Mouse (Mus musculus) megakaryocyte, embryonic 14.5 days (primary cell): ENCODE measurements around the gene Shld2. TPM values are rescaled to one million over a fixed set of nuclear protein-coding genes. Genes with fewer than 3 reads are reported as not detected.

Source experiments
- H3K27me3 ChIP-seq: replicated peaks from 2 replicates; pipeline ENCODE3; 2012; ENCODE audit warnings: inconsistent platforms
- H3K36me3 ChIP-seq: replicated peaks from 2 replicates; pipeline ENCODE3; 2012; ENCODE audit warnings: low read length, inconsistent platforms, mixed read lengths
- H3K4me1 ChIP-seq: 2 replicates; pipeline ENCODE4 v1.6.1; 2012; ENCODE audit warnings: inconsistent platforms
- H3K4me3 ChIP-seq: replicated peaks from 2 replicates; pipeline ENCODE3; 2012; ENCODE audit warnings: moderate library complexity, mild to moderate bottlenecking, inconsistent platforms
- H3K9me3 ChIP-seq: 2 replicates; pipeline ENCODE4 v1.6.1; 2012; ENCODE audit warnings: inconsistent platforms
- FLI1 ChIP-seq: IDR thresholded peaks from 2 replicates; pipeline ENCODE4 v1.6.1; 2012; ENCODE audit warnings: low read length, inconsistent platforms, mixed read lengths
- GATA1 ChIP-seq: IDR thresholded peaks from 3 replicates; pipeline ENCODE4 v1.6.1; 2012; ENCODE audit warnings: mixed read lengths, low read length, inconsistent platforms, borderline replicate concordance
- polyA plus RNA-seq: library from polyadenylated mRNA; stranded (reverse); fragments of >175 nt; gene quantifications from 2 replicates; pipeline ENCODE4 v1.2.3, GENCODE M21; 2012; ENCODE audit warnings: low replicate concordance; ENCODE audit not compliant: insufficient read depth

Gene Shld2
- polyA plus RNA-seq, 1 experiment = 2.9 TPM

- Histone ChIP-seq H3K36me3 (peaks cover 23% of the 10 kb centered on the region), H3K4me3 (no peak overlapping the region), H3K4me1 (peaks cover 3% of the 10 kb centered on the region; the same call in 1 of the 2 replicates), H3K27me3 (peaks cover 10% of the 10 kb centered on the region), H3K9me3 (no peaks in the 10 kb centered on the region)
- TF ChIP-seq FLI1 (no peak), GATA1 (no peak)
Observed at GRCm38 (mm10) chr14:34348301-34348700, 38.0 kb upstream of the Shld2 start.

GRCm38 (mm10) chr14:34347084-34347483 is 36.8 kb upstream of the Shld2 start:
- Histone ChIP-seq H3K4me3 (no peak overlapping the region), H3K9me3 (no peaks in the 10 kb centered on the region)
- TF ChIP-seq GATA1 (no peak), FLI1 (no peak)

GRCm38 (mm10) chr14:34345771-34346566 is 35.7 kb upstream of the Shld2 start:
- H3K9me3 ChIP-seq = no peaks in the 10 kb centered on the region
- TF ChIP-seq FLI1 = no peak
- no peak for TF ChIP-seq GATA1
- H3K4me3 ChIP-seq = peak overlapping the region; percentile 50
- H3K4me1 ChIP-seq = peaks cover 3% of the 10 kb centered on the region; the same call in 1 of the 2 replicates
- H3K36me3 ChIP-seq = peaks cover 45% of the 10 kb centered on the region
- peaks cover 5% of the 10 kb centered on the region for H3K27me3 ChIP-seq

More at GRCm38 (mm10) chr14:34347084-34347483, 36.8 kb upstream of the Shld2 start:
- Histone ChIP-seq H3K4me1 (peaks cover 3% of the 10 kb centered on the region; the same call in 1 of the 2 replicates), H3K36me3 (peaks cover 35% of the 10 kb centered on the region), H3K27me3 (peaks cover 5% of the 10 kb centered on the region)

- peaks cover 3% of the 10 kb centered on the region; the same call in 1 of the 2 replicates for H3K4me1 ChIP-seq
- no peak overlapping the region for H3K4me3 ChIP-seq
- peaks cover 2% of the 10 kb centered on the region for H3K27me3 ChIP-seq
- TF ChIP-seq FLI1 (no peak), GATA1 (no peak)
- no peaks in the 10 kb centered on the region for H3K9me3 ChIP-seq
- H3K36me3 ChIP-seq = peaks cover 59% of the 10 kb centered on the region
Observed at GRCm38 (mm10) chr14:34344361-34344760, 34.1 kb upstream of the Shld2 start.

- Histone ChIP-seq H3K27me3 (no peaks in the 10 kb centered on the region), H3K4me3 (no peak overlapping the region), H3K4me1 (peaks cover 3% of the 10 kb centered on the region; the same call in 1 of the 2 replicates), H3K36me3 (peaks cover 71% of the 10 kb centered on the region), H3K9me3 (no peaks in the 10 kb centered on the region)
- TF ChIP-seq FLI1 (no peak), GATA1 (no peak)
Observed at GRCm38 (mm10) chr14:34343078-34343477, 32.8 kb upstream of the Shld2 start.

GRCm38 (mm10) chr14:34341993-34342392 is 31.7 kb upstream of the Shld2 start:
- peaks cover 81% of the 10 kb centered on the region for H3K36me3 ChIP-seq
- H3K27me3 ChIP-seq = no peaks in the 10 kb centered on the region
- H3K4me3 ChIP-seq = no peak overlapping the region
- H3K4me1 ChIP-seq = peaks cover 3% of the 10 kb centered on the region; the same call in 1 of the 2 replicates
- no peak for TF ChIP-seq GATA1
- no peak for TF ChIP-seq FLI1
- H3K9me3 ChIP-seq = no peaks in the 10 kb centered on the region

GRCm38 (mm10) chr14:34339446-34339845 is 29.2 kb upstream of the Shld2 start:
- TF ChIP-seq FLI1 = no peak
- no peak for TF ChIP-seq GATA1
- Histone ChIP-seq H3K27me3 (no peaks in the 10 kb centered on the region), H3K9me3 (no peaks in the 10 kb centered on the region), H3K4me3 (no peak overlapping the region), H3K36me3 (peaks cover 91% of the 10 kb centered on the region), H3K4me1 (no peaks in the 10 kb centered on the region)

- Histone ChIP-seq H3K4me1 (no peaks in the 10 kb centered on the region), H3K27me3 (no peaks in the 10 kb centered on the region), H3K36me3 (peaks cover 94% of the 10 kb centered on the region), H3K9me3 (no peaks in the 10 kb centered on the region), H3K4me3 (no peak overlapping the region)
- TF ChIP-seq GATA1 (no peak), FLI1 (no peak)
Observed at GRCm38 (mm10) chr14:34332476-34332875, 22.2 kb upstream of the Shld2 start.

- Histone ChIP-seq H3K9me3 (no peaks in the 10 kb centered on the region), H3K4me3 (no peak overlapping the region), H3K27me3 (no peaks in the 10 kb centered on the region), H3K4me1 (peaks cover 2% of the 10 kb centered on the region; the same call in 1 of the 2 replicates), H3K36me3 (peaks cover 92% of the 10 kb centered on the region)
- TF ChIP-seq GATA1 = no peak
- no peak for TF ChIP-seq FLI1
Observed at GRCm38 (mm10) chr14:34331886-34332285, 21.6 kb upstream of the Shld2 start.

- H3K9me3 ChIP-seq = no peaks in the 10 kb centered on the region
- no peaks in the 10 kb centered on the region for H3K27me3 ChIP-seq
- peaks cover 13% of the 10 kb centered on the region; the same call in 1 of the 2 replicates for H3K4me1 ChIP-seq
- no peak overlapping the region for H3K4me3 ChIP-seq
- H3K36me3 ChIP-seq = peaks cover 91% of the 10 kb centered on the region
- TF ChIP-seq FLI1 = no peak
- no peak for TF ChIP-seq GATA1
Observed at GRCm38 (mm10) chr14:34330657-34331158, 20.4 kb upstream of the Shld2 start.
